Mouse (Mus musculus) CD4-positive naive resting alpha-beta T cell, adult 76 days (primary cell): ENCODE data around the gene Zdhhc7. TPM values are rescaled to one million over a fixed set of nuclear protein-coding genes. Genes with fewer than 3 reads are reported as not detected.

Source experiments
- total RNA-seq: library from RNA; stranded (reverse); gene quantifications from one replicate; pipeline ENCODE4 v1.2.4, GENCODE M21; 2023

Gene Zdhhc7
- total RNA-seq: 43.0 TPM

DNA sequence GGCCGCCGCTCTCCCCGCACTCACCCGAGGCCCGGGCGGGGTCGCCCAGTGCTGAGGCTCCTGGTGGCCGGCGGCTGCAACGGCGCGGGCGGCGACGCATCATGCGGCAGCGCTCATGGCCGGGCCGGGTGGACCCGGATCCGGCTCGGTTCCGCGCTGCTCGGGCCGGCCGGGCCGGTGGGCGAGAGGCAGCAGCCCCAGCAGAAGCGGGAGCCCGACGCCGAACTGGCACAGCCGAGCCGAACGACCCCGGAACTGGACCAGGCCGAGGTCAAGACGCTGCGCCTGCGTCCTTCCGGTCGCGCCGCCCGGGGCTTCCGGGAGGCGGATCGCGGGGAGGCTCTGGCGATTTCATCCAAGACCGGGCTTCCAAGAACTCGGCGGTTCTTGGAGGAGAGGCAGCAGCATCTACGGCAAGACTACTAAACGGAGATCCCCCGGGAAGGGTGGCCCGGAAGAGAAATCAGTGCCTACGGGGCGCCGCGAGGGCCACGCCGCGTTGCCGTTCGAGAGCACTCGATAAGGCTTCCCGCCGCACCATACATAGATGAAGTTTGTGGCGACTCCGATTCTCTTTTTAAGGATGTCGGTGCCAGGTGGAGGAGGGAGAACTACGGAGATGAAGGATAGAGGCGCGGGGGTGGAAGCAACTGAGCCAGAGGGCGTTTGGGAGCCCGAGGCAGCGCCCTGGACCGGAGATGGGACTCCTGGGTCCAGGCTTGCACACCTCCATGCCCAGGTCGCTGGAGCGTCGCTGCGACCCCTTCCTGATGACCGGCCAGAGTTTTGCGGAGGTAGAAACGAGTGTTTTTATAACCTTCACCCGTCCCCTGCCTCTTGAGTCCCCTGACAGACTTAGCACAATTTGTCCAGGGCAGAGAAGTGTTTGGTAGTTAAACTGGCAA, at the start of gene Zdhhc7:
TSS of gene Zdhhc7 (minus strand) at position 415 of the 905 bp plus-strand sequence.

DNA sequence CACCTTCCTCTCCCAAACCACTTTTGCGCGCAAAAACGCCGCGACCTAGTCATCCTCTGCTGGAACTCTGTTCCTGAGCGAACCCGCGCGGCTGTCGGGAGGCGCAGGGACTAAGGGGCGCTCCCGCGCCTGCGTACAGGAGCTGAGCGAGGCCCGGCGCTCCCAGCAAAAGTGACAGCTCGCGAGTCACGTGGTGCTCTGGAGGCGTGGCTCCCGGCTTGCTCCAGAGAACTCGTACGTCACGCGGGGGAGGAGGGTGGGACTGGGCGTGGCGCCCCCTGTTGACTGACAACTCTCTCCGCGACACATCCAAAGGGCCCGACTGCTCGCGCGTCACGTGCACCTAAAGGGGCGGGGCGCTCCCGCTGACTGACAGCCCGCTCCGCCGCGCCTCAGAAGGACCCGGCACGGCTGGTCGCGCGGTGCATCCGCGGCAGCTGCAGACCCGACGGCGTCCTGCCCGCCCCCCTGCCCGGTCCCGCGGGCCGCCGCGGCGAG, 12.5 kb upstream of the Zdhhc7 start, which contains the start of gene 6430548M08Rik:
TSS of gene 6430548M08Rik (plus strand) at position 395 of the 498 bp plus-strand sequence.

Other genes with a start within 250 kb of the Zdhhc7 start
- gene Klhl36, start 239.2 kb downstream of the Zdhhc7 start, total RNA-seq: 10.9 TPM
- gene Usp10, start 191.1 kb downstream of the Zdhhc7 start, total RNA-seq: 164 TPM
- gene Gm20388, start 190.6 kb downstream of the Zdhhc7 start, total RNA-seq: 1.8 TPM
- not detected for gene Crispld2, start 109.0 kb downstream of the Zdhhc7 start, total RNA-seq
- 1.7 TPM for gene 6430548M08Rik, start 12.7 kb upstream of the Zdhhc7 start, total RNA-seq
- gene Fam92b, start 76.0 kb upstream of the Zdhhc7 start, total RNA-seq: not detected
- 55.2 TPM for gene Gse1, start 127.0 kb upstream of the Zdhhc7 start, total RNA-seq